Mouse (Mus musculus) liver, embryonic 14.5 days (tissue): ENCODE measurements around the gene Lrba.

Experiments used
- CTCF ChIP-seq: IDR thresholded peaks from 2 replicates; pipeline ENCODE4 v1.5.1; 2016; ENCODE audit warnings: antibody characterized with exemption, low read depth, control low read depth
- EP300 ChIP-seq: IDR thresholded peaks from 2 replicates; pipeline ENCODE4 v1.6.1; 2016; ENCODE audit warnings: antibody characterized with exemption, low read depth

GRCm38 (mm10) chr3:86750652-86751051, 526.2 kb downstream of the Lrba start:
- TF ChIP-seq CTCF (no peak), EP300 (no peak)
